Mouse (Mus musculus) cerebellum, postnatal 4 days (tissue): Measurements from ENCODE around the gene Fbxo21.

Experiments
- DNase-seq, 2 experiments: peaks; one replicate each; pipeline ENCODE4 v3.0.0; 2022; ENCODE audit warnings: low spot score in 2 of 2, mixed read lengths in 1 of 2

Gene Fbxo21

DNA sequence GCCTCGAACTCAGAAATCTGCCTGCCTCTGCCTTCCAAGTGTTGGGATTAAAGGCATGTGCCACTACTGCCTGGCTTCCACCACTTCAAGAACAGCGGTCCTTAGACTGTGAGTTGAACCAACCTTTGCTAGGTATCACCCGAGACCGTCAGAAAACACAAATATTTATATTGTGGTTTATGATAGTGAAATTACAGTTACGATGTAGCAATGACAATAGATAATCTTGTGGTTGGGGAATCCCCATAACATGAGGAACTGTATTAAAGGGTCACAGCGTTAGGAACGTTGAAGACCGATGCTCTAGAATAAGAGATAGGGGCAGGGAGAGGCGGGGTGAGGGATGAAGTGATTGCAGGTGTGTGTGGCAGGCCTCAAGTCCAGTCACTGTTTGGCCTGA, 68.9 kb downstream of the Fbxo21 start:
- DNase-seq, result no peak

DNA sequence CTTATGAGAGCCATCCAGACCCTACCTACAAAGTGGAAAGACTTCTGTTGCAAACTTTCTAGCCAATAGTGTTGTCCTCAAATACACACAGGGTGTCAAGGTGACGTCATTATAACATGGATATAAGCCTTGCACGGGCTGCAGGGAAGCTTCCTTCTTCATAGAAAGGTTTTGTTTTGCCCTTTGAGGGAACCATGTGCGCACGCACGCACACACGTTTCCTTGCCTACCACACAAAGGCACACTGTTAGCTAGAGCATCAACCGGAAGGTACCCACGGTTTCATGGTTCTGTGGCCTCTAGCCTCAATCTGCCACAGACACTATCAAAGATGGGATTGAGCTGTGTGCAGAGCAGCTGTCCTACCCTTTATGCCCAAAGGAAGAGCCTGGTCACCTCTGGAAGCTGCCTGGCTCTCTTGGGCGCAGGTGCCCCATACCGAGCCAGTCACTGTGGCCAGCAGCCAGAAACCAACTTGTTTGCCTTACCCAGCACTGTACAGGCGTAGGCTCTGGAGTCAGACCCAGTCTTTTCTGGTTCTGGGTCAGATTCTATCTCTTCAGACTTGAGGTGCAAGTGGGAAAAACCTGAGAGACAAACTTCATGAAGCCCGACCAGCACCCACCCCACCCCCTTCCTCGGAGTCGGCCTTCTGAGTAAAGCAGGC, 70.7 kb downstream of the Fbxo21 start:
- DNase-seq, result no peak

DNA sequence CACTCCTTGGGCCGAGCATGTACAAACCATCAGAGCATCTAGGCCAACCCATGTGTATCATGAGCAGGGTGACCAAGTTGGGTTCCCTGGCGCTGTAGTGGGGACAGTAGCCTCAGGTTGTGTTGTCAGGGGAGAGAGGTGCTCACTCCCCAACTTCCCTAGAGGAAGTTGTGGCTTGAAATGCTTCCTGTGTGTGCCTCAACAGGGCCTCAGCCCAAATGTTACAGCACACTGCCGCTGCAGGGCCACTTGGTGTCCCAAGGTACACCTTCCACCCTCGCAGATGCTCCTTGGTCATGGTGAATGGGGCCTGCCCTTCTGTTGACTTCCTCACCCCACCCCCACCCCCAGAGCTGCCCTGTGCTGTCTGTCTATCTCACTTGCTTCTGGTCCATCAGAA, 71.9 kb downstream of the Fbxo21 start:
- no peak for DNase-seq

DNA sequence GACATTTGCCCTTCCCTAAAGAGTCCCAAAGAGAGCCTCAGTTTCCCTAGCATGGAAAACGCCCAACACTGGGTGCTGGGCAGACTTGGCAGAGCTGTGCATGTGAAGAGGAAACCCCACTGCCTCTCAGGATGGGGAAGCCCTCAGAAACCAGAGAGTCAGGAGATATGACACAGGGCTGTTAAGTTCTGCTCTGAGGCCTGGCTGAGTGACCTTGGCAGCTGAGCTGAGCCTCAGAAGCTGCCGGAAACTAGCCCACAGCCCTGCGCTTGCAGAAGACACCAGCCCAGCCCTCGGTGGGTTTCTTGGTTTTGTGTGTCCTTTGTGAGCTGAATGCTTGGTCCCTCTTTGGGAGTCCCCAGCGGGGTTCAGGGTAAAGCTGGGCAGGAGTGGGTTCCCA, 72.4 kb downstream of the Fbxo21 start:
- no peak for DNase-seq

GRCm38 (mm10) chr5:118050743-118051142, 74.2 kb downstream of the Fbxo21 start:
- DNase-seq, result no peak

GRCm38 (mm10) chr5:118051981-118052662, 75.6 kb downstream of the Fbxo21 start:
- no peak for DNase-seq

DNA sequence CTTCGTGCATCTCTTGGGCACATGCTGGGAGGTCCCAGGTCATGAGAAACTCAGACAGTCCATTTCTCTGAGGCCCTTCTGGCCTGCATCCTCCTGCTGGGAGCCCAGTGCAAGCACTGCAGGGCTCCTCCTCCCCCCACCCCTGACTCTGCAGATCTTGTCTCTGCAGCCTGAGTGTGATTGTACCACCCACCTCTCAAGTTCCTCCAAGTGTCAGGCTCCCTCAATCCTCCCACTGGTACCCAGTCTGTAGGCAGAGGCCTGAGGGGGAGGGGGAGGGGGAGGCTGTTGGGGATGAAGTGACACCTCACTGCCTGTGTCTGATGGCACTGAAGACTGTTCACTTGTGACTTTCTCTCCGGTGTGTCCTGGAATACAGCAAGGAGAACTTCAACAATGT, 76.7 kb downstream of the Fbxo21 start:
- no peak for DNase-seq

DNA sequence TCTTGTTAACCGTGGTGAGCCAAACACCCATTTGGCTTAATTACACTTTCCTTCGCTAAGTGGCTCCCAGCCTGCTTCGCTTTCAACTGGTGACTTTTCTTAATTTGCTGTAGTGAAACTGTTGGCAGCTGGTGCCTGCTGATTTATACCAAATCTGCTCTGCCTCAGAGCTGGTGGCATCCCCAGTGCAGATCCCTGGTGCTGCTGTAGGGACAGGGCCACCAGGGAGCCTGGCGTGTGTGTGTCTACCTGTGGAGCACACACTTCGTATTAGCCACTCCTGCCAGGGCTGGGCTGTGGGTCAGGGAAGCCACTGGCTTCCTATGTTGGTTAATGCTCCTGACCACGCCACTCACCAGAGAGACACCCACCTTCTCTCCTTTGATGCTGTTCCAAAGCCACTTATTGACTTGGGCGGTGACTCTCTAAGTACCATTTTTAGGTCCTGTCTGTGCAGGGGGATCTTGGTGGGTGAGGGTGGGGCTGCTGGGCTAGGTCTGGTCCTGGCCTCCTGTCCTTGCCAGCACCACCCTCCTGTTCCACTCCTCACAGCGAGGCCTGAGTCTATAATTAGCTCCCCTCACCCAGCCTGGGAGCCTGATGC, 81.1 kb downstream of the Fbxo21 start:
- DNase-seq, result no peak

GRCm38 (mm10) chr5:118058858-118059257, 82.3 kb downstream of the Fbxo21 start:
- no peak for DNase-seq

- DNase-seq, result no peak
These were observed 83.1 kb downstream of the Fbxo21 start for GRCm38 (mm10) chr5:118059646-118060045.
